Mouse (Mus musculus) stomach, postnatal 0 days (tissue): Measurements from ENCODE around the gene 1700017B05Rik.

ENCODE experiments used
- CTCF ChIP-seq: IDR thresholded peaks from 2 replicates; pipeline ENCODE4 v1.5.1; 2016; ENCODE audit warnings: antibody characterized with exemption, low read depth, mild to moderate bottlenecking, moderate library complexity
- EP300 ChIP-seq: optimal IDR thresholded peaks from 2 replicates; pipeline ENCODE3; 2016; ENCODE audit warnings: antibody characterized with exemption

GRCm38 (mm10) chr9:57257627-57258026, 4.8 kb downstream of the 1700017B05Rik start:
- TF ChIP-seq CTCF (no peak), EP300 (no peak)
